Mouse (Mus musculus): ENCODE data around the gene Il4ra. TPM values are rescaled to one million over a fixed set of nuclear protein-coding genes. Genes with fewer than 3 reads are reported as not detected.

Gene Il4ra
- total and polyA plus RNA-seq, 3 experiments = 18.2 to 27.4 (median 26.4) TPM

GRCm38 (mm10) chr7:125578106-125578505 is 26.2 kb downstream of the Il4ra start:
- H3K27me3 ChIP-seq (replicated peaks) = no peaks in the 10 kb centered on the region
- H3K27ac ChIP-seq (ENCODE audit: insufficient read depth, low read depth) = no peak overlapping the region
- no peak overlapping the region for H3K4me2 ChIP-seq (ENCODE audit: insufficient read depth, low read depth, poor library complexity, severe bottlenecking)
- peaks cover 19 to 57% of the 10 kb centered on the region in 2 experiments for H3K4me1 ChIP-seq (ENCODE audit: control insufficient read depth in 1 of 2, insufficient read depth in 2 of 2)
- no peaks in the 10 kb centered on the region for H3K9me3 ChIP-seq (replicated peaks; ENCODE audit: low read length)
- H3K9ac ChIP-seq (ENCODE audit: insufficient read depth, low read depth) = no peak overlapping the region
- H3K36me3 ChIP-seq (replicated peaks in 1 of 2; ENCODE audit: control insufficient read depth in 1 of 2, insufficient read depth in 1 of 2, low read length in 1 of 2) = peaks cover 39 to 50% of the 10 kb centered on the region in 2 experiments
- H3K79me2 ChIP-seq (replicated peaks; ENCODE audit: control insufficient read depth, extremely low read depth, insufficient read depth, poor library complexity, severe bottlenecking) = no peaks in the 10 kb centered on the region
- dilution Hi-C loops (cut with MboI; ENCODE audit: extremely low pct_ligation_motif_present, extremely low pct_unique_long_range_greater_than_20kb, low sequenced_read_pairs) = no loop called here
- no peak for DNase-seq (ENCODE audit: extremely low read depth)
- no peak overlapping the region for H3K4me3 ChIP-seq (replicated peaks in 1 of 3; ENCODE audit: low read depth in 2 of 3, low read length in 2 of 3, poor library complexity in 1 of 3)
- in situ Hi-C loops (cut with MboI; ENCODE audit: low pct_ligation_motif_present, low pct_unique_long_range_greater_than_20kb, low sequenced_read_pairs) = no loop called here
- no peak for TF ChIP-seq NRF1 (IDR thresholded peaks at IDR 0.05; ENCODE audit: low read depth, low read length)
- no peak for TF ChIP-seq JUND (conservative IDR thresholded peaks at IDR 0.05; ENCODE audit: low read depth, low read length)
- no peak for TF ChIP-seq IRF4 (IDR thresholded peaks at IDR 0.05; ENCODE audit: low read depth, low read length)

GRCm38 (mm10) chr7:125579545-125580219 is 27.8 kb downstream of the Il4ra start:
- Histone ChIP-seq H3K4me1 (ENCODE audit: control insufficient read depth in 1 of 2, insufficient read depth in 2 of 2) (peaks cover 30 to 68% of the 10 kb centered on the region in 2 experiments), H3K27ac (ENCODE audit: insufficient read depth, low read depth) (no peak overlapping the region; the same call in 1 of the 2 replicates), H3K27me3 (replicated peaks) (no peaks in the 10 kb centered on the region), H3K4me3 (replicated peaks in 1 of 3; ENCODE audit: low read depth in 2 of 3, low read length in 2 of 3, poor library complexity in 1 of 3) (peak overlapping the region in 1 of 3 experiments; percentile 31), H3K79me2 (replicated peaks; ENCODE audit: control insufficient read depth, extremely low read depth, insufficient read depth, poor library complexity, severe bottlenecking) (no peaks in the 10 kb centered on the region), H3K9me3 (replicated peaks; ENCODE audit: low read length) (no peaks in the 10 kb centered on the region), H3K4me2 (ENCODE audit: insufficient read depth, low read depth, poor library complexity, severe bottlenecking) (no peak overlapping the region), H3K36me3 (replicated peaks in 1 of 2; ENCODE audit: control insufficient read depth in 1 of 2, insufficient read depth in 1 of 2, low read length in 1 of 2) (peaks cover 24 to 35% of the 10 kb centered on the region in 2 experiments), H3K9ac (ENCODE audit: insufficient read depth, low read depth) (no peak overlapping the region)
- DNase-seq (ENCODE audit: extremely low read depth) = no peak
- 0 out of 2 replicates have a peak, but pooled peaks have one; percentile 64 for TF ChIP-seq POLR2AphosphoS2 (IDR thresholded peaks at IDR 0.05; ENCODE audit: low read depth, low read length)
- TF ChIP-seq PAX5 (IDR thresholded peaks at IDR 0.05; ENCODE audit: low read length) = no peak
- in situ Hi-C loops (cut with MboI; ENCODE audit: low pct_ligation_motif_present, low pct_unique_long_range_greater_than_20kb, low sequenced_read_pairs) = no loop called here
- dilution Hi-C loops (cut with MboI; ENCODE audit: extremely low pct_ligation_motif_present, extremely low pct_unique_long_range_greater_than_20kb, low sequenced_read_pairs) = no loop called here

- H3K9me3 ChIP-seq (replicated peaks; ENCODE audit: low read length) = no peaks in the 10 kb centered on the region
- no peak overlapping the region for H3K4me2 ChIP-seq (ENCODE audit: insufficient read depth, low read depth, poor library complexity, severe bottlenecking)
- peaks cover 30 to 67% of the 10 kb centered on the region in 2 experiments for H3K4me1 ChIP-seq (ENCODE audit: control insufficient read depth in 1 of 2, insufficient read depth in 2 of 2)
- no peaks in the 10 kb centered on the region for H3K79me2 ChIP-seq (replicated peaks; ENCODE audit: control insufficient read depth, extremely low read depth, insufficient read depth, poor library complexity, severe bottlenecking)
- in situ Hi-C loops (cut with MboI; ENCODE audit: low pct_ligation_motif_present, low pct_unique_long_range_greater_than_20kb, low sequenced_read_pairs) = no loop called here
- dilution Hi-C loops (cut with MboI; ENCODE audit: extremely low pct_ligation_motif_present, extremely low pct_unique_long_range_greater_than_20kb, low sequenced_read_pairs) = no loop called here
- no peak overlapping the region for H3K9ac ChIP-seq (ENCODE audit: insufficient read depth, low read depth)
- H3K27ac ChIP-seq (ENCODE audit: insufficient read depth, low read depth) = no peak overlapping the region; the same call in 1 of the 2 replicates
- no peak for DNase-seq (ENCODE audit: extremely low read depth)
- peak in 1 of 2 experiments; percentile 15; a peak in 1 of 4 replicates for TF ChIP-seq CTCF (conservative IDR thresholded peaks at IDR 0.05 in 1 of 2, IDR thresholded peaks at IDR 0.05 in 1 of 2; ENCODE audit: low read depth in 2 of 2, low read length in 2 of 2)
- TF ChIP-seq MAX (IDR thresholded peaks at IDR 0.05; ENCODE audit: low read length) = 0 out of 2 replicates have a peak, but pooled peaks have one; percentile 29
- TF ChIP-seq POLR2AphosphoS2 (IDR thresholded peaks at IDR 0.05; ENCODE audit: low read depth, low read length) = peak; percentile 77
- no peak for TF ChIP-seq SMC3 (IDR thresholded peaks at IDR 0.05; ENCODE audit: low read depth, low read length)
- peak overlapping the region in 1 of 3 experiments; percentile 31 for H3K4me3 ChIP-seq (replicated peaks in 1 of 3; ENCODE audit: low read depth in 2 of 3, low read length in 2 of 3, poor library complexity in 1 of 3)
- no peaks in the 10 kb centered on the region for H3K27me3 ChIP-seq (replicated peaks)
- peaks cover 19 to 30% of the 10 kb centered on the region in 2 experiments for H3K36me3 ChIP-seq (replicated peaks in 1 of 2; ENCODE audit: control insufficient read depth in 1 of 2, insufficient read depth in 1 of 2, low read length in 1 of 2)
Observed at GRCm38 (mm10) chr7:125580220-125580549, 28.3 kb downstream of the Il4ra start.
